Mouse (Mus musculus): ENCODE results near the gene Taf1c.

Gene Taf1c

DNA sequence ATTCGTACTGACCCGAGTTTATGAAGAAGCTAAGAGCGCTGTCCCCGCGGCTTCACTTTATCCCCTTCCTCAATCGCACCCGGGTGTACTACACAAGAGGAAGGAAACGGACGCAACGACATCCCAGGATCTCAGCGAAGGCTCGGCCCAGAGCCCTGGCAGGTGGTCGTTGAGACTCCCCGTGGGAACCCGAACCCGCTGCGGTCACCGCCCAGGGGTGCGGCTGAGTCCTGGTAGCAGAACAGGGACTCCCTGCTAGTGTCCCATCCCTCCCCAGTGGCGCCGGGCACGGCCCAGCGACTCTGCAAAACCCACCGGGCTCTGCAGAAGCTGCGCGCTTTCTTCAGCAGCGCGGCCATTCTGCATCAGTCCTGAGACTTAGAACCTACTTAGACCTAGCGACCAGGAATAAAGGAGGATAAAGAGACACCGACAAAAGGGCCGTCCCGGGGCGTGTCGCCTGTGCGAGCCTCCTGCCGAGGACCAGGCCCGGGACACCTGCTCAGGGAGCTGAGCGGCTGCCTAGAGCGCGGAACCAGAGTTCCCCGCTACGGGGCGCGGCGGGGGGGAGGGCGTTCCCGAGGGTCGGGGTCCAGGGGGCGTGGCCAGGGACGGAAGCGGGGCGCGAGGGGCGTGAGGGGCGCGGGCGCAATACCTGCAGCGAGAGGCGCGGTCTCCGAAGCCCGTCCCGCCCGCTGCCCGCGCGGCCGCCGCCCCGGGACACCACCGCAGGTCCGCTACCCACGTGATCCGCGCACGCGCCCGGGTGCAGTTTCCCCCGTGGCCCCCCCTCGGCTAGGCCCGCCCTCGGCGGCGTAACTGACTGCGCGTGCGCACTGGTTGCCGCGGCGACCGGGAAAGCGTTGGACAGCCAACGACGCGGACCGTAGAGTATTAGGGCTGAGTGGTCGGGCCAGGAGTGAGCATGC, 30.3 kb downstream of the Taf1c start, which contains the start of the genes Hsdl1 and Dnaaf1:
TSS of gene Hsdl1 (minus strand) at position 747 of the 929 bp plus-strand sequence.
TSS of gene Dnaaf1 (plus strand) at position 799 of the 929 bp plus-strand sequence.
- DNase-seq (ENCODE audit: low spot score in 2 of 2) = peak; percentile 89 to 90

- no peak for DNase-seq (ENCODE audit: low spot score in 2 of 2)
These were observed 32.6 kb downstream of the Taf1c start for GRCm38 (mm10) chr8:119572411-119572810.

- DNase-seq (ENCODE audit: low spot score in 2 of 2) = no peak
These were observed 33.9 kb downstream of the Taf1c start for GRCm38 (mm10) chr8:119571135-119571534.

DNA sequence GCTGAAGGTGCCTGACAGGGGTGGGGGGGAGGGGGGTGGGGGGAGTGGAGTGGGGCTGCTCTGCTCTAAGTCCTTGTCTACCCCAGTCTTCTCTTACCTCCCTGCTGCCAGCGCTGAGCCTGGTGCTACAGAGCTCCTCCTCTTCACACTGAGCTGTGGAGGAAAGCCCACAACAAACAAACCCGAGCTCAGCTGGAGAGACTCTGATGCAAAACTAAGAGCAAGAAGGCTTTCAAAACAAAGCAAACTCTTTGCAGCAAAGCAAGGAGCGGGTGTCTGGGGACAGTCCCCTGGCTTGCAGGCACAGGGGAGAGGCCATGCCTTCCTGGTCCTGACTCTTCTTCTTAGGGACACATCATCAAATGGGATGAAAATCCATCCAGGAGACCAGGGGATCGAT, 35.1 kb downstream of the Taf1c start:
- DNase-seq (ENCODE audit: low spot score in 2 of 2) = no peak

DNA sequence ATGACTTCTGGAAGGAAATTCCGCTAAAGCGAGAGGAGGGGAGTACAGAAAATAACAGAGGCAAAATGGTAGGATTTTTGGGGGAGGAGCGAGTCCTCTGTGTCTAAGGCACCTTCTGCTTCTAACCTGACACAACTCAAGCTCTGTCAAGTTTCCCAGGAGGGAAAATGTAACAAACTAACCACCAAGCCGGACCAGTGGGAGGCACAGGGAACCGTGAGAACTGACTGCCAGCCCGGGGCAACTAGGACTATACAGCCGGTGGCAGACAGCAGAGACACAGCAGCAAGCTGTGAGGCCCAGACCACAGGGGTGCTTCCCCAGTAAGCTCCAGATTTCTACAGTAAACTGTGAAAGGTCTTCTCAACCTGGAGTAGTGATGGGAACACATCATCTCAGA, 36.1 kb downstream of the Taf1c start:
- no peak for DNase-seq (ENCODE audit: low spot score in 2 of 2)

DNA sequence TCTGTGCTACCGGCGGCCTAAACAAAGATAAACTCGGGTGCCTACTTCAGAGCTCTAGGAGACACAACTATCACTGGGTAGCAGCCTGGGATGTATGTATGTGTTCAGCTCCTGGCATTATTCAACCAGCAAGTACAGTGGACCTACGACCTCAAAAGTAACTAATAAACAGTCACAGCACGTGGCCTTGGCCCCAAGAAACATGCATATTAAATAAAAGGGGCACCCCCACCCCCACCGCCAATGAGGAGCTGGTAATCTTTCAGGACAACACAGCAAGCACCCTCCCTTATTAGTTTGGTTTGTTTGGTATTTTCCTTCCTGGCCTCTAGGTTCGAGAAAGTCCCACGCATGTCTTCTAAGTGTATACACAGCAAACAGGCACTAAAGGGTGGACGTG, 36.8 kb downstream of the Taf1c start:
- no peak for DNase-seq (ENCODE audit: low spot score in 2 of 2)

GRCm38 (mm10) chr8:119566367-119566766, 38.7 kb downstream of the Taf1c start:
- DNase-seq (ENCODE audit: low spot score in 2 of 2) = no peak

GRCm38 (mm10) chr8:119563849-119564251, 41.2 kb downstream of the Taf1c start:
- no peak for DNase-seq (ENCODE audit: low spot score in 2 of 2)

DNA sequence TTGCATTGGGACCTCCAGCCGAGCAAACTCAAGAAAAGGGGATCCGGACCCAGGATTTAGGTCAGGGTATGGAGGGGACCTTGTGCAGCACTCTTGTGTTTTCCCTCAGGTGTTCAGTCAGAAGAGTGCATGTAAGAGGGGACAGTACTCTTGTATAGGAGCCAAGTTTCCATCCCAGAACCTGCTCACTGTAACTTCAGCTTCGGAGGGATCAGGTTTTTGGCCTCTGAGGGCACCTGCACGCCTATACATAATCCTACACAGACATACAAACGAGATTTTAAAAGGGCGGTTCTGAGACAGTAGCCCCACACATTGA, 45.7 kb downstream of the Taf1c start:
- DNase-seq (ENCODE audit: low spot score in 2 of 2) = no peak

DNA sequence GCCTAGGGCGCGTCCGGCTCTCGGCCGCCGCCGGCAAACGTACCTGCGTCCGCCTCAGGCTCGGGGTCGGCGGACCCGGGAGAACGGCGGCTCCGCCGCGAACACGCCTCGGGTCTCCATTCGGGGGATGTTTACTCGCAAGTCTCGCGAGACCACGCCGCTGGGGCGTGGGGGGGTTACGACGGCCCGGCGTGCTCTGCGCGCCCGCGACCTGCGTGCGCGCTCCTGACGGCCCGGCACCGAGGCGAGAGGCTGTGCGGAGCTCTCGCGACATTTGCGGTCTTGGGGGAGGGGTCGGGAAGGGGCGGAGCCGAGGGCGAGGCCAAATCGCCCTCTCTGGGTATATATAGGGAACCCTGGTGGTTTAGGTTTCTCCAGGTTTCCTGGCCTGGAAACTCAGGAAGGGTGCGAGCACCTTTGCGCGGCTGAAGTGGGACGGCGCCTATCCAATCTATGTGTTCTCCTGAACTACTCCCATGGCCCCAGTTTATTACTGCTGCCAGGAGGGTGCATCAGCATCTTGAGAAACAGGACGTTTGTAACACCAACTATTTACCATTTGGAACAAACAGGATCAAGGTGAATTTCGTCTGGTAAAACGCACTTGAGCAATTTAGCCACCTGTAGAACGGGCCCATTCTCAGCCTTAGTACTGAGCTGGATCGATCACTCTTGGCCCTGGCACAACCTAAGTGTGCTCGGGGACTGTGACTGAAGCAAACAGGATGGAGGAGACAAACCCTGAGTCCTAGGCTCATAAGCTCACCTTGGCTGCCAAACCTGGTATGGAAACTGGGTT, 46.2 kb downstream of the Taf1c start, which contains the start of gene Mbtps1:
TSS of gene Mbtps1 (minus strand) at position 133 of the 799 bp plus-strand sequence.
- DNase-seq (ENCODE audit: low spot score in 2 of 2) = peak; percentile 94 to 95

- DNase-seq (ENCODE audit: low spot score in 2 of 2) = no peak
These were observed 47.0 kb downstream of the Taf1c start for GRCm38 (mm10) chr8:119557821-119558602.

GRCm38 (mm10) chr8:119557132-119557531, 47.9 kb downstream of the Taf1c start:
- no peak for DNase-seq (ENCODE audit: low spot score in 2 of 2)

DNA sequence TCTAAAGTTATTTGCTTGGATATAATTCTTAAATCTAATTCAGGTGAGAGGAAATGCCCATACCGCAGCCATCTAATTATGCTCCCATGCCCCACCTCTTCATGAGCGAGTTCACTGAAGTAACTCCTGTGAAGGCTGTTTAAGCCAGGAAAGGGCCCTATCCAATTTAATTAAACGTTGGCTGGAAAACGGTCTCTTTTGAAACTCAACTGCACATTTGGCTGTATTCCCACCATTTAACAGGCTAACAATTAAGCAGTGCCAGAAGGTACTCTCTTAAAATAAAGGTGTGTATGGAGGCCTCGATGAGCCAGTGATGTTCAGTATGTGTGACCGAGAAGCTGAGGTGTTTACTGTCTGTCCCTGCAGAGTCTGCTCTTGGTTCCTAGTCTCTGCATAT, 49.2 kb downstream of the Taf1c start:
- no peak for DNase-seq (ENCODE audit: low spot score in 2 of 2)

DNA sequence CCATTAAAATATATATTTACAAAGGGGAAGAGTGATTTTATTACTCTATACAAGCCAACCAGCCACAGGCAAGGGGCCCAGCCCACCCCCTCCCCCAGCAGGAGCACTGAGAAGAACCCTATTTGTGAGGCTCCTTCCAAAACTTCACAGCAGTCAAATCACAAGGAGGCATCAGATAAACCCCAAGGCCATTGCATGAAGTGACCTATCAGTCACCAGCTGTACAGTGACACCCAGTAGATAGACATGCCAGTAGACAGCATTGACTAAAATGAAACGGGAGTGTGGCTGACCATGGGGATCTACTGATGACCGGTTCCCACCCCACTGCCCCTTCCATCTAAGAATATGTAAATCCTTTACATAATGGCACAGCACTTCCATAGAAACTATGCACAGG, 52.1 kb downstream of the Taf1c start:
- no peak for DNase-seq (ENCODE audit: low spot score in 2 of 2)

- DNase-seq (ENCODE audit: low spot score in 2 of 2) = no peak
These were observed 56.4 kb downstream of the Taf1c start for GRCm38 (mm10) chr8:119548560-119549113.
